Mouse (Mus musculus) ES-E14 (cell line): ENCODE measurements around the gene Iqgap3. TPM values are rescaled to one million over a fixed set of nuclear protein-coding genes. Genes with fewer than 3 reads are reported as not detected.
A peak's percentile ranks its signal among the peaks of the same experiment; 100 is the strongest.

Source experiments
- DNase-seq: peaks from one replicate; pipeline ENCODE4 v3.0.0-alpha.2; 2013; ENCODE audit warnings: low read depth, low spot score
- H3K27ac ChIP-seq: 2 replicates; pipeline ENCODE4 v1.5.1; 2012; ENCODE audit warnings: low read depth, mild to moderate bottlenecking, low read length, moderate library complexity, mixed read lengths; ENCODE audit not compliant: poor library complexity, insufficient read depth, severe bottlenecking
- H3K36me3 ChIP-seq: 2 replicates; pipeline ENCODE4 v1.6.1; 2012; ENCODE audit warnings: mild to moderate bottlenecking, low read length, moderate library complexity, mixed read lengths; ENCODE audit not compliant: control insufficient read depth, poor library complexity, insufficient read depth, severe bottlenecking
- H3K4me1 ChIP-seq, 2 experiments: fragments of 150-350 bp in 1 of 2; sonication (generic) in 1 of 2; 2 replicates each; pipeline ENCODE4 v1.6.1; 2012; ENCODE audit warnings: low read length in 2 of 2, mild to moderate bottlenecking in 1 of 2, mixed read lengths in 1 of 2; ENCODE audit not compliant: control insufficient read depth in 2 of 2, insufficient read depth in 2 of 2, poor library complexity in 1 of 2
- H3K4me3 ChIP-seq, 2 experiments: fragments of 150-350 bp in 1 of 2; sonication (generic) in 1 of 2; 2 replicates each; pipeline ENCODE4 v1.5.1; 2012; ENCODE audit warnings: low read length in 2 of 2, low read depth in 1 of 2, mild to moderate bottlenecking in 1 of 2, mixed read lengths in 1 of 2; ENCODE audit not compliant: insufficient read depth in 1 of 2, poor library complexity in 1 of 2, severe bottlenecking in 1 of 2
- H3K9ac ChIP-seq: 2 replicates; pipeline ENCODE4 v1.6.1; 2012; ENCODE audit warnings: low read depth, mild to moderate bottlenecking, low read length, mixed read lengths; ENCODE audit not compliant: poor library complexity, insufficient read depth, severe bottlenecking
- H3K9me3 ChIP-seq: fragments of 150-350 bp; sonication (generic); 2 replicates; pipeline ENCODE4 v1.6.1; 2012; ENCODE audit warnings: low read depth, mild to moderate bottlenecking, low read length; ENCODE audit not compliant: control insufficient read depth, insufficient read depth
- CHD2 ChIP-seq: IDR thresholded peaks from 2 replicates; pipeline ENCODE4 v1.6.1; 2014; ENCODE audit warnings: mild to moderate bottlenecking, low read depth, low read length, inconsistent platforms
- HCFC1 ChIP-seq: IDR thresholded peaks from 2 replicates; pipeline ENCODE4 v1.6.1; 2012; ENCODE audit warnings: low read length, inconsistent platforms, borderline replicate concordance; ENCODE audit not compliant: insufficient read depth
- MAFK ChIP-seq: IDR thresholded peaks from 2 replicates; pipeline ENCODE4 v1.6.1; 2014; ENCODE audit warnings: mild to moderate bottlenecking, low read depth, low read length, inconsistent platforms; ENCODE audit not compliant: insufficient read depth
- ZC3H11A ChIP-seq: IDR thresholded peaks from 2 replicates; pipeline ENCODE4 v1.6.1; 2012; ENCODE audit warnings: low read depth, mild to moderate bottlenecking, inconsistent platforms, low read length, borderline replicate concordance
- ZNF384 ChIP-seq: IDR thresholded peaks from 2 replicates; pipeline ENCODE4 v1.6.1; 2012; ENCODE audit warnings: low read depth, low read length, inconsistent platforms
- in situ Hi-C, 2 experiments: fragments of 600-800 bp; cut with MboI; formaldehyde crosslinking; loops; one replicate each; pipeline ENCODE4 v1.15.1; 2025; ENCODE audit warnings: low sequenced_read_pairs in 2 of 2, inconsistent platforms in 1 of 2; ENCODE audit not compliant: unreplicated experiment in 2 of 2
- total RNA-seq: library from RNA; depleted of rRNA; stranded (reverse); fragments of 300-350 nt; gene quantifications from 2 replicates; pipeline ENCODE4 v1.2.3, GENCODE M21; 2012

Iqgap3 gene
- total RNA-seq, 1 experiment = 60.3 TPM

DNA sequence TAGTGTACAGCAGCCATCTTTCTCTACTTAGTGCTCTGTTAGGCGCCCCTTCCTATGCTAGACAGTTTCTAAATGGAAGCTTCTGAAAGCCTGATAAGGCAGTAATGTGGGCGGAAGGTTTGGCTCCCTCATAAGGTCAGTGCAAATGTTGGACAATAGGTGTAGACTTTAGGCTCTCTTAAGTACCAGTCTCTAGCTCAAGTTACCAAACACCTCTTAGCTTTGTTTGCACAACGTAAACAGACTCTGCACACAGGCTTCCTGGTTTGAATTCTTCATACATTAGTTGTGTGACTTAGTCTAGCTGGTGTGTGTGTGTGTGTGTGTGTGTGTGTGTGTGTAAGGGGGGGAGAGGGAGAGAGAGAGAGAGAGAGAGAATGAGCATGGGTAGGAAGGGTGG lies 32.2 kb upstream of the Iqgap3 start:
- H3K27ac ChIP-seq = no peak overlapping the region

DNA sequence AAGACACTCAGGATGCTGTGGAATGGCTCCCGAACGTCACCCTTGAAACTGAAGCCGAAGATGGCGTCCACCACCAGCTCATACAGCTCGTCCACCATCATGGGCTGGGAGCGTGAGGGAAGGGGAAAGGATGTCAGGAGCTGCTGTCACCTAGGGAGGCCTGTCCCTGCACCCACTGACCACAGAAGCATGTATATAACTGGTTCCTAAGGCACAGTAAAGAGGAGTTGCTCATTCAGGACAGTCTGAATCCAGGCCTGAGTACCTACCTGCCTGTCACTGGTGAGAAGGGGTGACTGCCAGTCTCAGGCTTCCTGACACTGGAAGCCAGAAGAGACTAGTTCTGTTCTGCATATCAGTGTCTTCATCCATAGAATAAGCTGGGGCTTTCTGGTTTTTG lies 24.7 kb upstream of the Iqgap3 start:
- Histone ChIP-seq H3K9ac (no peak overlapping the region), H3K4me1 (peaks cover 0 to 3% of the 10 kb centered on the region in 2 experiments; a peak in 1 of 4 replicates), H3K36me3 (peaks cover 25% of the 10 kb centered on the region), H3K4me3 (no peak overlapping the region), H3K27ac (no peak overlapping the region), H3K9me3 (no peaks in the 10 kb centered on the region)
- TF ChIP-seq MAFK = no peak
- no peak for TF ChIP-seq ZNF384
- TF ChIP-seq ZC3H11A = no peak
- TF ChIP-seq HCFC1 = no peak
- no peak for TF ChIP-seq CHD2
- DNase-seq = no peak
- in situ Hi-C loops = no loop called here

More for the DNA sequence above, 32.2 kb upstream of the Iqgap3 start:
- no peak for TF ChIP-seq MAFK
- TF ChIP-seq ZNF384 = no peak
- no peak for TF ChIP-seq ZC3H11A
- no peak for TF ChIP-seq CHD2
- no peak for TF ChIP-seq HCFC1
- Histone ChIP-seq H3K4me1 (no peaks in the 10 kb centered on the region), H3K4me3 (no peak overlapping the region), H3K9me3 (no peaks in the 10 kb centered on the region), H3K9ac (no peak overlapping the region), H3K36me3 (peaks cover 25% of the 10 kb centered on the region)
- no peak for DNase-seq
- in situ Hi-C loops = no loop called here

DNA sequence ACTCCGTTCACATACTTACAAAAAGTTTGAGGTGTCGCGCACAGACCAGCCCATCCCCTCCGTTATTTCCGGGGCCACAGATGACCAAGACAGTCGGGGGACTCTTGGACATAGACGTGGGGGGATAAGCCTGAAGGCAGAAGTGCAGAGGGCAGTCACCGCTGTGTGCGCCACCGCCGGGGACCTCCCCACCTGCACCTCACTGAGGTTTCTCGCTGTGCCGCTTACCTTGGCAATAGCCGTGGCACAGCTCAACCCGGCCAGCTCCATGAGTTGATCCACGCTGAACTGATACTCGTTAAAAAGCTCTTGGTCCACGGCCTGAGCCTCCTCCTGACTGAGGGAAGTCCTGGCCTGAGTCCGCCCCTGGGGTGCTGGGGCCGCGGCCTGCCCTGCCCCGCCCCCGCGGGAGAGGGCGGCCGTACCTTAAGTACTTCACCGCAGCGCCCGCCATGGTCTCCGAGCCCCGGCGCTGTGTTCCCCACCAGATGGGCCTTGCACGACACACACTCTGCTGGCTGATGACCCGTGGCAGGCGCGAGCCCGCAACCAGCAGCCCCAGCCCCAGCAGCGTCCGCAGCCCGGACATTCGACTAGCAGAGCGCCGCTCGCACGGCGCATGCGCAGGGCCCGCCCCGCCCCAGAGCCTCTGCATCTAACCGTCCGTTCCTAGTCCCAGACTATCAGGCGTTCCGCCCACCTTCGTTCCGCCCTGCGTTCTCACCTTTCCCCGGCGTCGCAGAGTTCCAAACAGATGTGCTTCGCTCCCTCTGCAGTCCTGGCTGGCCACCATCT lies 23.7 kb upstream of the Iqgap3 start, which contains the start of gene Naxe:
Naxe (minus strand) TSS at position 594 of the 795 bp plus-strand sequence.
- peak within 1 kb of the TSS; percentile 85 for H3K9ac ChIP-seq
- peaks cover 0 to 3% of the 10 kb centered on the region in 2 experiments; a peak in 1 of 4 replicates for H3K4me1 ChIP-seq
- H3K36me3 ChIP-seq = peaks cover 21% of the 10 kb centered on the region
- 0 out of 2 replicates have a peak, but pooled peaks have one; percentile 37 for TF ChIP-seq HCFC1
- TF ChIP-seq MAFK = no peak
- no peak for TF ChIP-seq CHD2
- TF ChIP-seq ZNF384 = no peak
- TF ChIP-seq ZC3H11A = peak; percentile 6; the same call in 1 of the 2 replicates
- no peaks in the 10 kb centered on the region for H3K9me3 ChIP-seq
- peak; percentile 92 for DNase-seq
- in situ Hi-C loops = no loop called here
- no peak within 1 kb of the TSS for H3K27ac ChIP-seq
- peak within 1 kb of the TSS; percentile 80 to 94 for H3K4me3 ChIP-seq

DNA sequence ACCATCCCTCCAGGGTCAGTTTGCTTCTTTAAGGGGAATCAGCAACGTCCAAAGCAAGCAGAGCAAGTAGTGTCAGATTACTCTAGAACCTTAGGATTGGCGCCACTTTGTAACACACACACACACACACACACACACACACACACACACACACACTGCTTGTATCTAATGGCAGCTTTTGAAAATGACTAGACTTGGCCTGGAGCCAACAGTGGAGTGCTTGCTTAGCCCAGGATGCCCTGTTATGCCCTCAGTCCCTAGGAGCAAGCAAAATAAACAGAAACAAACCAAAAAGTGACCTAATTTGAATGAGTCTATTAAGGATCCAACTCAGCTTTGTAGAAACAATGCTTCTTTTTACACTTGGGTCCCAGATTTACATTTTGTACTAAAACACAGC lies 13.4 kb upstream of the Iqgap3 start:
- in situ Hi-C loops = no loop called here
- H3K36me3 ChIP-seq = no peaks in the 10 kb centered on the region
- no peak overlapping the region for H3K27ac ChIP-seq
- H3K4me1 ChIP-seq = no peaks in the 10 kb centered on the region
- no peak overlapping the region for H3K4me3 ChIP-seq
- DNase-seq = no peak
- no peak overlapping the region for H3K9ac ChIP-seq
- peaks cover 3% of the 10 kb centered on the region; the same call in 1 of the 2 replicates for H3K9me3 ChIP-seq
- TF ChIP-seq ZNF384 (no peak), ZC3H11A (no peak), CHD2 (no peak), HCFC1 (no peak), MAFK (no peak)
